Mouse (Mus musculus) naive thymus-derived CD4-positive, alpha-beta T cell, adult 2 months (primary cell): ENCODE data around the gene Noct.
A peak's percentile ranks its signal among the peaks of the same experiment; 100 is the strongest.
"Not testable (repeated sequence)": the region's sequence is repeated elsewhere in the genome, so short reads cannot be mapped to it uniquely, and the experiment has no call there.

Experiments
- DNase-seq: peaks from one replicate; pipeline ENCODE4 v3.0.0-alpha.2; 2011; ENCODE audit warnings: low read depth

Noct gene

DNA sequence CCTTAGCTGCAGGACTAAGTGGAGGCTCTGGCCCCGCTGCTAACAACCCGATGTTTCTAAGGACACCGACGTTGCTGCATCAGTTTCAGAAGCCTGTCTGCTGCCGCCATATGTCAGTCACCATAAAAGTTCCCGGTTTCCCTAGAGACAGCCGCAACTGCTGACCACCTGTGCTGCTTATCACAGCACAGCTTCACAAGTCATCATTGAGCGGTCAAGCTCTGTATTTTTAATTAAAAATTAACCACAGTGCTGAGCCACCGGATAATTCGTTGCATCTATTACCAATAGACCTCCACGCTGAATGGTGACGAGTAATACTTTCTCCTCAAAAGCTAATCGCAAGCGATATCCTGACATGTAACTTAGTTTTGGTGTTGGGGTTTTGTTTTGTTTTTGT is 19.4 kb upstream of the Noct start:
- no peak for DNase-seq

DNA sequence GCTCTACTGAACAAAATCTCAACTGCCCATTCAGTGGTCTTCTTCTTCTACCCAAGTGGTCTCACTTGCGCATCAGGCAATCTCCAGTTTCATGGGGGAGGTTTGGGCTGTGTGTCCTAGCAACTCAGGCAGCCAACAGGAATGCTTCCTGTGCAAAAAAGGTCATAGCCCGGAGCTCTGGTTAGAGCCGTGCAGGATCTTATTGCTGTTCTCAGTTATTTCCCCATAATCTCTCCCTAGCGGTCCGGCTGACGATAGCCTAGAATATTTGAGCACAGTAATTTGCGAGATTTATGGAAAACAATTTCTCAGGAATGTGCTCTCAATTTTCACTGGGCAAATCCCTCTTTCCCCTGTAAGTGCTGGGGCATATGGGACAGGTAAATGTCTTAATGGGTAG is 17.7 kb upstream of the Noct start:
- no peak for DNase-seq

DNA sequence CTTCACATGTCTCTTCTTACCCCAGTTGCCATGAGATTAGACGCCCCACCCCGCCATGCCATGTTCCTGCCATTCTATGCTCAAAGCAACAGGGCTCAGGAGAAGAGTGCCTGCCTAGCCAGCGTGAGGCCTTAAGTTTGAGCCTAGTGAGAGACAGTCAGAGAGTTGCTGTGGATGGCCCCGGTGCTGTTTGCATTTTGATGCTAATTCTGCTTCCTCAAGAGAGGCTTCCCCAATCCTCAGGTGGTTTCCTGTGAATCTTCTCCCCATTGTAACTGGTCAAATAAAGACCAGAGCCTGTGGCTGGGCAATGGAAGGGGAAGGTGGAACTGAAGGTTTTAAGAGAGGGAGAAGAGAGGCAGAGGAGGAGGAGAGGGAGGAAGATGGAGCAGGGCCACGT is 15.6 kb upstream of the Noct start:
- no peak for DNase-seq

DNA sequence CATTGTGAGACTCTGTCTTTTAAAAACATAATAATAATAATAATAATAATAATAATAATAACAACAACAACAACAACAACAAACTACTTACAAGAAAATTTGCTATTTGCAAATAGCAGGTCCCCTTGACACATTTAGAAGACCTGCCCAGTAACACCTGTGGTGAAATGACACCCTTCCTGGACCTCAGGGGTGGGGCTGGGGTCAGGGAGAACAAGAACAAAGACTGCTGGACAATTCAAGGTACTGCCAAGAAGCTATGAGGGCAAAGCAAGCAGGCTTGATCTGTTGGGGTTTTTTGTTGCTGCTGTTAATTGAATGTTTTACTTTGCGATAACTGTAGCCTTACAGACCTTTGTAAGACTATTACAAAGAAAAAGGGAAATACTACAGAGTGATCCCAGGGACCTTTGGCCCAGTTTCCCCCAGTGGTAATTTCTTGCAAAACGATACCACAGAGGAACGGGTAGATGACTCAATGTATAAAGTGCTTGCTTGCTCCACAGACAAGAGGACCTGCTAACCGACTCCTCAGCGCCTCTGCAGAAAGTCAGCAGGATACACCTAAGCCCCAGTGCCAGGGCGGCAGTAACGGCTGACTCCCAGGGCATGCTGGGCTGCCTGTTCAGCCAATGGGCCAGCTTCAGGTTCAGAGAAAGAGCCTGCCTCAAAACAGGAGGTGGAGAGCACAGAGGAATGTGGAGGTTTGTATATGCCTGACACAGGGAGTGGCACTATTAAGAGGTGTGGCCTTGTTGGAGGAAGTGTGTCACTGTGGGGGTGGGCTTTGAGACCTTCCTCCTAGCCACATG is 14.5 kb upstream of the Noct start:
- no peak for DNase-seq

DNA sequence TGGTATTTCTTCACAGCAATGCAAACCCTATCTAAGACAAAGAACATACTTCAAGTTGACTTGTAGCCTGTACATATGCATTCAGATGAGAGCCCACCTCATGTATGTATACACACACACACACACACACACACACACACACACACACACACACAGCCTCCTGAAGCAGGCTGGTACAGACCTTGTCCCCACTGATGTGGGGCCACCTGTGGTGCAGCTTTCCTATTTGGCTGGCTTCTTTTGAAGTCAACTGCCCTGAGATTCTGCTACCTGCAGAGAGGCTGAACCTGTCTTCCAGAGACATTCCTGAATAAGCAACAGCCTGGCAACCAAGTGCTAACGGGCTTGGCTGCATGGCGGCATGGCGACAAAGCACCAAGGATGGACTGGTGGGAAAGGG is 13.8 kb upstream of the Noct start:
- DNase-seq: no peak

- DNase-seq: no peak
These were observed 11.1 kb upstream of the Noct start for GRCm38 (mm10) chr3:51213111-51213510.

GRCm38 (mm10) chr3:51215681-51216080 is 8.6 kb upstream of the Noct start:
- no peak for DNase-seq

GRCm38 (mm10) chr3:51216351-51216750 is 7.9 kb upstream of the Noct start:
- DNase-seq: not testable (repeated sequence)

GRCm38 (mm10) chr3:51218385-51218784 is 5.9 kb upstream of the Noct start:
- not testable (repeated sequence) for DNase-seq

DNA sequence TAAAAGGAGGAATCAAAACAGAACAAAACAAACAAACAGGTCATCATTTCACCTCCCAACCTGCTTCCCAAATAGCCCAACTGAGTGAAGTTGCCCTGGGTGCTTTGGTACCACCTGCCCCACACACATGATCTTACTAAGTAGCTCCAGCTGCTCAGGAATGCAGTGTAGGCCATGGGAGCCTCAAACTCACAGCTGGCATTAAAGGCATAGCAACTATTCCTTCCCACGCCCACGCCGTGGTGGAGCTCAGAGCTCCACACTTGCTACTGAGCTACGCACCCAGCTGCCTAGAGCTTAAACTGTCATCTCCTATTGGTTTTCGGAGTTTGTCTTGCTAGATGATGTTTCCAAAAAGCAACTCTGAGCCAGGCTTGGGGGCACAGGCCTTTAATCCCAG is 5.0 kb upstream of the Noct start:
- DNase-seq: no peak

DNA sequence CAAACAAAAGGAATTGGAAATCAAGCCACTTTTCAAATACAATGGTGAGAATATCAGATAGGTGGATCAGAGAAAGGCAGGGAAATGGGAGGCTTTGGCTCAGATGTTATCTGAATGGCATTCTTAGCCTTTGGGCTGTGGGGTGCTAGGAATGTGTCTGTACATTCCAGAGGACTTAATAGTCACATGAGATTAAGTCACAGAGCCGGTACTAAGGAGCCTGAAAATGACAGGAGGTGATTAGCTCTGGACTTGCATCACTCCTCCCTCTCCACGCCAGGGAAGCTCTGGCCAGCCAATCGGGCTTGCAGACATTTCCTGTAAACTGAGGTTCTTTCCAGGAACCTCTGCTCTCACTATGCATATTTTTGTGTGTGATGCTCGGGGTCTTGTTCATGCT is 3.4 kb upstream of the Noct start:
- DNase-seq: no peak

GRCm38 (mm10) chr3:51221847-51222246 is 2.4 kb upstream of the Noct start:
- no peak for DNase-seq

DNA sequence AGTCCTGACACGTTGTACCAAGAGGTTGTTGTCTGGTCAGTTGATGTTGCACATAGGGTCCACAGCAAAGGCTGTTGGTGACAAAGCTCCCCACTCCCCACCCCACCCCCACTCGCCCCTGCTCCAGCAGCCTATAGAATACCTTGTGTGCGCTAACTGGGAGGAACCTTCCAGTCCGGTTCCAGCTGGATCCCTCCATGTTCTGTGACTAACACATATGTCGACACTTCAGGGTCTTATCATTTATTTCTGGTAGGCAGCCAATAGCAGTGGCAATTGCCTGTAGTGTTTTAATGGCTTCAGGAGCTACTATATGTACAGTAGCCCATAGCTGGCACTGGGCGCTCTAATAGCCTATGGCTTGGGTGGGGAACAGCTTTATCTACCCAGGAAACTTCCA is 1.9 kb upstream of the Noct start:
- DNase-seq: no peak

DNA sequence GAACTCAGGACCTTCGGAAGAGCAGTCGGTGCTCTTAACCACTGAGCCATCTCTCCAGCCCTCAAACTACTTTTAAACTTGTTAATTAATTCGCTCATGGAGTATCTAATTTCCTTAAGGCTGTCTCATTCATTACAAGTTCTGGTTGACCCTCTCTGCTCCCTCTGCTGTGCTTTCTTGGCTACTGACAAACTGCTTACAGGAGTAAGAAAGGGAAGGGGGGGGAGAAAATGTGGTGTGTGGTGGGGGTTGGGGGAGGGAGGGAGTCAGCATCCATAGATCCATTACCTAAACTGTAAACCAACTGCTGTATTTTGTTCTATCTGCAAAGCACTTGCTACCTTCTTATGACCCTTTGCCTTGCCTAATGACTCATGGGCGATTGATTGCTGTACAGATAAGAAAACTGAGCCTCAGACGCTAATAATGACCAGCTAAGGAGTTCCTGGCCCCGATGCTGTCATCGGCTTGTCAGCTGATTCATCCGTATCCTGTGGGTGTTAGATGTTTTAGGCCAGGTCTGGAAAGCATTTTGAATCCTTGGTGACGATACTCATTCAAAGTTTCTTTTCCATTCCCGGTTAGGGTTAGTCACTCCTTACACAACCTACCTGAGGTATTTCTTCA is 1.3 kb upstream of the Noct start:
- no peak for DNase-seq

GRCm38 (mm10) chr3:51223556-51223955 is 691 bp upstream of the Noct start:
- no peak for DNase-seq

DNA sequence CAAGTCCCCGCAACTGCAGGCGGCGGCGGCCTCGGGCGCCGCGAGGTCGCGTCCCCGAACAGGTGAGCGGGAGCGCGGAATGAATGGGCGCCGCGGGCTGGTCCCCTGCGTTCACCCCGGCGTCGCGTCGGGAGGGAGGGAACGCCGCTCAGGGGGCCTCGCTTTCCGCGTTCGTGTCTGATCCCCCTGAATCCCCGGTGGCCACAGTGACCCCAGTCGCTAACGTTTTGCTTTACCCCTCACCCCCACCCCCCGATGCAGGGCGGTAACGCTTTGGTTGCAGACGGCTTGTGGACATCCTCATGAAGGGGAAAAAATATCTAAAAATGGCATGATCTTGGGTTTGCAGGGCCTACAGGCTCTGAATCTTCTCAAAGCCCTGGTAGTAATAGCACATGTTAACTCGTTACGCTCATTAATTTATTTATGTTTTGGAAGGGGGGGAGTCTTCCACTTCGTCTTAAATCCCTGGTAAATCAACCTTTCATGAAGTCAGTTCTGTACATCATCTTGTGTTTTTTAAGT is 1.0 kb downstream of the Noct start:
- no peak for DNase-seq

DNA sequence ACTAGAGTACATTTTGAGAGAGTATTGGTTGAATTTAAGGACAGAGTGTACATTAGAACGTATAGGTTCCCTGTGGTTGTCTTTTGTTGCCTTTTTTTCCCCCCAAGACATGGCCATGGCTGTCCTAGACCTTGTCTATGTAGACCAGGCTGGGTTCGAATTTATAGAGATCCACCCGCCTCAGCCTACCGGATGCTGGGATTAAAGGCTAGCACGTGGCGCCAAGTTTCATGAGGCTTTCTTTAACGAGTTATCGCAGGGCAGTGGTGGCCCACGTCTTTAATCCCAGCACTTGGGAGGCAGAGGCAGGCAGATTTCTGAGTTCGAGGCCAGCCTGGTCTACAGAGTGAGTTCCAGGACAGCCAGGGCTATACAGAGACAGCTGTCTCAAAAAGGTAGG is 1.7 kb downstream of the Noct start:
- DNase-seq: no peak

DNA sequence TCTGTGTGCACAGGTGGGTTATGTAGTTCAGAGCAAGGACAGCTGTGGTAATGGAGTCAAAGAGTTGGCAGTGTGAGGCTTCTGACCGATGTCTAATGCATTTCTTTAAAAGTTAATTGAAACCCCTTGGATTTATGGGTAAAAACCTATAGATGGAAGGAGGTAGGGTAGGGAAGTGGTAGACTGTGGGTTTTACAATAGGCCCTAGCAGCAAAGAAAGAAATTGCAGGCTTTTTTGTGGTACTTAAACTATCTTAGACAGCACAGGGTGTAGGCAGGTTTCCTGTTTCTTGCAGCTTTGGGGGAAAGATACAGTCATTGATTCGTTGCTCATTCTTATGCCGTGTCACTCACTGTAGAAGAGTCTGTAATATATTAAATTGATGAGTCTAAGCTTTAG is 2.4 kb downstream of the Noct start:
- DNase-seq: peak; percentile 68

- DNase-seq: peak; percentile 67
These were observed 4.0 kb downstream of the Noct start for GRCm38 (mm10) chr3:51228038-51228820.

GRCm38 (mm10) chr3:51228821-51229205 is 4.6 kb downstream of the Noct start:
- DNase-seq: no peak

DNA sequence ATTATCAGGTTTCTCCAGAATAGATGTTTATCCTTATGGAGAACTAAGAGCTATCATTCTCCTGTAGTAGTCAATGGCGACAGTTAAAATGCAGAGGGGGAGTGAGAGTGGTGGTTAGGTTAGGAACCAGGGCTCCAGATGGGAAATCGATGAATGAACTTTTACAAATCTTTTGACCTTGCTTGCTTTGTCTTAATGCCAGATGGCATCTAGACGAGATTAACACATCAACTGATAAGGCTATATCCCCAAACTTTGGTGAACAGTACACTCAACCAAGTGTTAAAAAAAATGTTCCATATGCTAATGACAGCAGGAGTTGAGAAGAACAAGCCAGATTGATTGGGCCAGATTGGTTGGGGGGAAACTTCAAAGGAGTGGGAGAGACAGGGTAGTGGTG is 5.0 kb downstream of the Noct start:
- no peak for DNase-seq

DNA sequence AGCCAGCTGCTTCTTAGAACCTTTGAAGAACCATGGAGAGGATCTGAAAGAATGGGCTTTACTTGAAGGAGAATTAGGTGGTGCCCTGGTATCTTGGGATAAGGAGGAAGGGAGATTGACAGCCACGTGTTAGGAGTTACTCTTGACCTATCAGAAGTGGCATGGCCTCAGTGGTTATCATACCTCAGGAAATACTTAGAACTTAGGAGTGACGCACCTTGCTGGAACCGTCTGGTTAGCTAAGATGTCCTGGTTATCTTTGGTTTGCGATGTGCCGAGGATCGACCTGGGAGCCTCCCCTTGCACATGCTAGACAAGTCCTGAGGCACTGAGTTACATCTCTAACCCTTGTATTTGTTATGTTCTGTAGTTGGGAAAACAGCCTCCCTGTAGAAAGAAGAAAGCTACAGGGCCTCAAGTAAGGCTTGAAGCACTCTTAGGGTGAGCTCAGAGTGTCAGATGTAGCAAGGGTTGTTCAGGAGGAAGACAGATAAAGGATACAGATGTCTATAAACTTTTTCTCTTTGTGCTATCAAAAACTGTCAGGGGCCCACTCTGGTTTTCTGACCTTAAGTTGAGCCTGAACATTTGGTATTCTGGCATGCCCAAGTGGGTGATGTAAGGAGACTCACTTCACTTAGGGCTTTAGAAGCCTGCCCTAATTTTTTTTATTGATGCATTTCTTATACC is 6.0 kb downstream of the Noct start:
- DNase-seq: no peak
